Mouse (Mus musculus): Measurements from ENCODE around the gene Gm29735. TPM values are rescaled to one million over a fixed set of nuclear protein-coding genes. Genes with fewer than 3 reads are reported as not detected.
"Not testable (repeated sequence)": the region's sequence is repeated elsewhere in the genome, so short reads cannot be mapped to it uniquely, and the experiment has no call there.

Gene Gm29735
- polyA plus RNA-seq, 1 experiment from 2014 or later, result not detected

- Histone ChIP-seq H3K4me1 (0 out of 2 replicates have a peak, but pooled peaks cover 5% of the 10 kb centered on the region), H3K9me3 (no peaks in the 10 kb centered on the region), H3K4me3 (no peak overlapping the region), H3K36me3 (no peaks in the 10 kb centered on the region), H3K27me3 (ENCODE audit: insufficient read depth, poor library complexity, severe bottlenecking) (peaks cover 15% of the 10 kb centered on the region), H3K27ac (no peak overlapping the region)
- DNase-seq (ENCODE audit: low spot score), result no peak
Measured at GRCm38 (mm10) chr7:142148633-142149032, 8.3 kb downstream of the Gm29735 start.

- peaks cover 17% of the 10 kb centered on the region for H3K27me3 ChIP-seq (ENCODE audit: insufficient read depth, poor library complexity, severe bottlenecking)
- H3K36me3 ChIP-seq, result no peaks in the 10 kb centered on the region
- no peak overlapping the region for H3K4me3 ChIP-seq
- no peak for DNase-seq (ENCODE audit: low spot score)
- no peaks in the 10 kb centered on the region for H3K9me3 ChIP-seq
- 9% methylated on average over 1 of the region's 1 CpGs for WGBS
- H3K27ac ChIP-seq, result no peak overlapping the region
- H3K4me1 ChIP-seq, result 0 out of 2 replicates have a peak, but pooled peaks cover 5% of the 10 kb centered on the region
Measured at GRCm38 (mm10) chr7:142146033-142146432, 10.9 kb downstream of the Gm29735 start.

DNA sequence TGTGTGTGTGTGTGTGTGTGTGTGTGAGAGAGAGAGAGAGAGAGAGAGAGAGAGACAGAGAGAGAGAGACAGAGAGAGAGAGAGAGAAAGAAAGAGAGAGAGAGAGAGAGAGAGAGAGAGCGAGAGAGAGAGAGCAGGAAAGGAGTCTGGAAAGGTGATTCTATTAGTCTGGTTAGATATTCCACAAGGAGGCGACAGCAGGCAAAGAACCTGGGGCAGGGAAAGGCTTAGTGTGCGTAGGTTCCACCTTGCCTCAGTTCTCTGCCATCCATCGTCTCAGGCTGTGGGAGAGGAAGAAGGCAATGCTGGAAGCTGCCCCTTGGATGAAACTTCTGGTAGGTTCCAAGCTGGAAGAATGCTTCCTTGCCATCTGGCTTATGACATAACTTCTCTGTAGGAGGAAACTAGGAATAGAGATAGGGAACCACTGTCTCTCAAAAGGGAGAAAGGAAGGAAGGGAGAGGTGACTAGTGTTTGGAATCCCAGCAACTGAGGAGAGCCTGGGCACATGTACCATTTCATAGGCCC lies 11.4 kb downstream of the Gm29735 start:
- Histone ChIP-seq H3K27me3 (ENCODE audit: insufficient read depth, poor library complexity, severe bottlenecking) (peaks cover 17% of the 10 kb centered on the region), H3K4me1 (0 out of 2 replicates have a peak, but pooled peaks cover 5% of the 10 kb centered on the region), H3K9me3 (no peaks in the 10 kb centered on the region), H3K36me3 (no peaks in the 10 kb centered on the region), H3K4me3 (no peak overlapping the region), H3K27ac (no peak overlapping the region)
- DNase-seq (ENCODE audit: low spot score), result no peak
- WGBS, result 34% methylated on average over 4 of the region's 4 CpGs

- Histone ChIP-seq H3K27ac (no peak within 1 kb of the TSS), H3K36me3 (no peaks in the 10 kb centered on the region), H3K27me3 (ENCODE audit: insufficient read depth, poor library complexity, severe bottlenecking) (peaks cover 17% of the 10 kb centered on the region), H3K9me3 (no peaks in the 10 kb centered on the region), H3K4me3 (no peak within 1 kb of the TSS), H3K4me1 (0 out of 2 replicates have a peak, but pooled peaks cover 5% of the 10 kb centered on the region)
- WGBS, result 68% methylated on average over 1 of the region's 1 CpGs
- DNase-seq (ENCODE audit: low spot score), result no peak
Measured at GRCm38 (mm10) chr7:142144507-142144906, 12.4 kb downstream of the Gm29735 start, which contains the start of gene Gm45337. Gene Gm45337, minus strand, starts transcription at chr7:142144607.

DNA sequence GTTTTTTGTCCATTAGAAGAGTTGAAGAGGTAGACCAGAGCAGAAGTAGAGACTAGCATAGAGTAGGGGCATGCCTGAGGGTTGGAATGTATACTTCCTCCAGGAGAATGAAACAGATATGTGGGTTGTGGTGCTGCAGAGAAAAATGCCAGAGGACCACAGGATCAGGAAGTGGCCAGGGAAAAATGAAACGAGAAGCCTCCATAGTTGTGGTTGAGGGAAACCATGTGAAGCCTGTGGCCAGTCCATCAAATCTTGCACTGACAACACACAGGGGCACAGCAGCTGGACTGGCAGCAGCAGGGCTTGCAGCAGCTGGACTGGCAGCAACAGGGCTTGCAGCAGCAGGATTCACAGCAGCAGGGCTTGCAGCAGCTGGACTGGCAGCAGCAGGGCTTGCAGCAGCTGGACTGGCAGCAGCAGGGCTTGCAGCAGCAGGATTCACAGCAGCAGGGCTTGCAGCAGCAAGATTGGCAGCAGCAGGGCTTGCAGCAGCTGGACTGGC lies 13.4 kb downstream of the Gm29735 start:
- not testable (repeated sequence) for H3K27ac ChIP-seq; H3K4me1 ChIP-seq; DNase-seq (ENCODE audit: low spot score); H3K36me3 ChIP-seq; H3K9me3 ChIP-seq; H3K4me3 ChIP-seq
- WGBS, result 59% methylated on average over 1 of the region's 1 CpGs
- peaks cover 17% of the 10 kb centered on the region for H3K27me3 ChIP-seq (ENCODE audit: insufficient read depth, poor library complexity, severe bottlenecking)

DNA sequence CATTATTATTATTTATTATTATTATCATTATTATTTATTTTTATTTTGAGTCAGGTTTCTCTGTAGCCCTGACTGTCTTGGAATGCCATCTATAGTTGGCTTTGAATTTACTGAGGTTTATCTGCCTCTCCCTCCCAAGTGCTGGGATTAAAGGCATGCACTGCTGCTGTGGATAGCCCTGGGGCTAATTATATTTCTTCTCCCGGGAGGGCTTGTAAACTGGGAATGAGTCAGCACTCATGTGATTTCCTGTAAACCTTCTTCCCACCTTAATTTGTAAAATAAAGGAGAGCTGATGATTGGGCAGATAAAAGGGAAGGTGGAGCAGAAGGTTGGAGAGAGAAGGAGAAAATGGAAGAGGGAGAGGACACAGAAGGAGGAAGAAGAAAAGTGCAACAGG lies 16.2 kb downstream of the Gm29735 start:
- no peak overlapping the region for H3K4me3 ChIP-seq
- H3K27me3 ChIP-seq (ENCODE audit: insufficient read depth, poor library complexity, severe bottlenecking), result peaks cover 17% of the 10 kb centered on the region
- H3K27ac ChIP-seq, result no peak overlapping the region
- H3K4me1 ChIP-seq, result 0 out of 2 replicates have a peak, but pooled peaks cover 5% of the 10 kb centered on the region
- DNase-seq (ENCODE audit: low spot score), result no peak
- H3K36me3 ChIP-seq, result no peaks in the 10 kb centered on the region
- H3K9me3 ChIP-seq, result no peaks in the 10 kb centered on the region
- 23% methylated on average over 1 of the region's 1 CpGs for WGBS

- WGBS, result 52% methylated on average over 2 of the region's 2 CpGs
- not testable (repeated sequence) for H3K27ac ChIP-seq; H3K27me3 ChIP-seq (ENCODE audit: insufficient read depth, poor library complexity, severe bottlenecking); H3K36me3 ChIP-seq; H3K4me1 ChIP-seq; H3K9me3 ChIP-seq; H3K4me3 ChIP-seq; DNase-seq (ENCODE audit: low spot score)
Measured at GRCm38 (mm10) chr7:142135934-142136333, 21.0 kb downstream of the Gm29735 start, which contains the start of gene Gm39115. Gene Gm39115, minus strand, starts transcription at chr7:142136034.

DNA sequence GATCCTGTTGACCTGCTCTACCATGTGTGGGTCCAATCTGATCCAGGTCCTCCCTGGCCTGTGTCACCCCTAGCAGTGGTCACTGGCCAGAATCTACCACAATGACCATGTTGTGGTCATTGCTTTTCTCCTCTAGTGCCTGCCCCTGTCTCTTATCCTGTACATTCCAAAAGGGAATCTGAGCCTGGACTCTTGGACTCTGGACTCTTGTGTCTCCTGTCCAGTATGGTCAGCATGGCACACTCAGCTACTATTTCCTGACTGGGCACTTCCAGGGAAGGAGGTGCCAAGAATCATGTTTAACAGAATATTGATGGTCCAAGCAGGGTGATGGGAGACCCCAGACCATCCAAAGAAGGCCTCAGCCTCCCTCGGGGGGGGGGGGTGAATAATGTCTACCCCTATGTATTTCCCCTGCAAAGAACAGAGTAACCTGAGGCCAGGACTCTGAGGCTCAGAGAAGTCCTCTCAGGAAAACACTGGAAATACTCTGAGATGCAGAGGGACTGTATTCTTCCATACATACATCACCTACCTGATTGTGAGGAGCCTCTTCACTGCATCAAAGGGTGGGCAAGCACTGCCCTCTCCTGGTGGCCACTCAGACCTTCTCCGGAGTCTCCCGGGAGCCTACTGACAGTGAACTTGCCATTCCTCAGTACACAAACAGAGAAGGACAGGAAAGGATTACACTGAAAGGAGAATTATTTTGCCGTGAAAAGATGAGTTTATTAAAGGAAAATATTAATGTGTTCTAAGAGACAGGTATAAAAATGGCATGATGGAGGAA lies 22.5 kb downstream of the Gm29735 start:
- Histone ChIP-seq H3K9me3 (no peaks in the 10 kb centered on the region), H3K27ac (no peak overlapping the region), H3K4me1 (no peaks in the 10 kb centered on the region), H3K27me3 (ENCODE audit: insufficient read depth, poor library complexity, severe bottlenecking) (peaks cover 5% of the 10 kb centered on the region; the same call in 1 of the 2 replicates), H3K36me3 (no peaks in the 10 kb centered on the region), H3K4me3 (no peak overlapping the region)
- WGBS, result 53% methylated on average over 4 of the region's 4 CpGs
- DNase-seq (ENCODE audit: low spot score), result no peak

GRCm38 (mm10) chr7:142128843-142129242 lies 28.1 kb downstream of the Gm29735 start:
- no peaks in the 10 kb centered on the region for H3K9me3 ChIP-seq
- no peak overlapping the region for H3K27ac ChIP-seq
- no peaks in the 10 kb centered on the region for H3K4me1 ChIP-seq
- no peak overlapping the region for H3K4me3 ChIP-seq
- WGBS, result 58% methylated on average over 4 of the region's 4 CpGs
- no peaks in the 10 kb centered on the region for H3K36me3 ChIP-seq
- peaks cover 10% of the 10 kb centered on the region; the same call in 1 of the 2 replicates for H3K27me3 ChIP-seq (ENCODE audit: insufficient read depth, poor library complexity, severe bottlenecking)
- DNase-seq (ENCODE audit: low spot score), result no peak

- H3K9me3 ChIP-seq; H3K27ac ChIP-seq; DNase-seq (ENCODE audit: low spot score); H3K4me1 ChIP-seq; H3K36me3 ChIP-seq; H3K4me3 ChIP-seq: not testable (repeated sequence)
- WGBS, result 83% methylated on average over 1 of the region's 1 CpGs
- H3K27me3 ChIP-seq (ENCODE audit: insufficient read depth, poor library complexity, severe bottlenecking), result peaks cover 16% of the 10 kb centered on the region; the same call in 1 of the 2 replicates
Measured at GRCm38 (mm10) chr7:142120629-142121028, 36.3 kb downstream of the Gm29735 start, which contains the start of gene Gm45618. Gene Gm45618, minus strand, starts transcription at chr7:142120729.

GRCm38 (mm10) chr7:142119632-142120031 lies 37.3 kb downstream of the Gm29735 start:
- 16% methylated on average over 5 of the region's 5 CpGs for WGBS
- H3K9me3 ChIP-seq, result no peaks in the 10 kb centered on the region
- H3K4me3 ChIP-seq, result no peak overlapping the region
- H3K36me3 ChIP-seq, result no peaks in the 10 kb centered on the region
- DNase-seq (ENCODE audit: low spot score), result no peak
- H3K4me1 ChIP-seq, result no peaks in the 10 kb centered on the region
- H3K27ac ChIP-seq, result no peak overlapping the region
- peaks cover 16% of the 10 kb centered on the region; the same call in 1 of the 2 replicates for H3K27me3 ChIP-seq (ENCODE audit: insufficient read depth, poor library complexity, severe bottlenecking)
